Mouse (Mus musculus) ES-E14 (cell line): ENCODE measurements at regions not wholly inside any gene's neighbourhood (a gene's known extent, or its start where the extent isn't known, plus 50 kb on each side); places are given as distances from the start of the nearest gene placed in this dataset.

ENCODE experiments used
- HCFC1 ChIP-seq: IDR thresholded peaks from 2 replicates; pipeline ENCODE4 v1.6.1; 2012; ENCODE audit warnings: low read length, inconsistent platforms, borderline replicate concordance; ENCODE audit not compliant: insufficient read depth
- MAFK ChIP-seq: IDR thresholded peaks from 2 replicates; pipeline ENCODE4 v1.6.1; 2014; ENCODE audit warnings: mild to moderate bottlenecking, low read depth, low read length, inconsistent platforms; ENCODE audit not compliant: insufficient read depth
- ZC3H11A ChIP-seq: IDR thresholded peaks from 2 replicates; pipeline ENCODE4 v1.6.1; 2012; ENCODE audit warnings: low read depth, mild to moderate bottlenecking, inconsistent platforms, low read length, borderline replicate concordance

- TF ChIP-seq ZC3H11A, result no peak
- TF ChIP-seq MAFK, result no peak
- TF ChIP-seq HCFC1, result no peak
These were observed 2691.3 kb downstream of the Gm37988 start for GRCm38 (mm10) chr1:7499042-7499441.
